Mouse (Mus musculus) left cerebral cortex, postnatal 14 days (tissue): ENCODE measurements at regions not wholly inside any gene's neighbourhood (a gene's known extent, or its start where the extent isn't known, plus 50 kb on each side); places are given as distances from the start of the nearest gene placed in this dataset.

ENCODE experiments used
- DNase-seq, 2 experiments: peaks; one replicate each; pipeline ENCODE4 v3.0.0; 2021 to 2022; ENCODE audit warnings: low spot score in 2 of 2, mixed read lengths in 1 of 2
- intact Hi-C: fragments of 180-260 bp; cut with DNase I; formaldehyde crosslinking; loops from one replicate; pipeline ENCODE4 v1.15.1; 2025

DNA sequence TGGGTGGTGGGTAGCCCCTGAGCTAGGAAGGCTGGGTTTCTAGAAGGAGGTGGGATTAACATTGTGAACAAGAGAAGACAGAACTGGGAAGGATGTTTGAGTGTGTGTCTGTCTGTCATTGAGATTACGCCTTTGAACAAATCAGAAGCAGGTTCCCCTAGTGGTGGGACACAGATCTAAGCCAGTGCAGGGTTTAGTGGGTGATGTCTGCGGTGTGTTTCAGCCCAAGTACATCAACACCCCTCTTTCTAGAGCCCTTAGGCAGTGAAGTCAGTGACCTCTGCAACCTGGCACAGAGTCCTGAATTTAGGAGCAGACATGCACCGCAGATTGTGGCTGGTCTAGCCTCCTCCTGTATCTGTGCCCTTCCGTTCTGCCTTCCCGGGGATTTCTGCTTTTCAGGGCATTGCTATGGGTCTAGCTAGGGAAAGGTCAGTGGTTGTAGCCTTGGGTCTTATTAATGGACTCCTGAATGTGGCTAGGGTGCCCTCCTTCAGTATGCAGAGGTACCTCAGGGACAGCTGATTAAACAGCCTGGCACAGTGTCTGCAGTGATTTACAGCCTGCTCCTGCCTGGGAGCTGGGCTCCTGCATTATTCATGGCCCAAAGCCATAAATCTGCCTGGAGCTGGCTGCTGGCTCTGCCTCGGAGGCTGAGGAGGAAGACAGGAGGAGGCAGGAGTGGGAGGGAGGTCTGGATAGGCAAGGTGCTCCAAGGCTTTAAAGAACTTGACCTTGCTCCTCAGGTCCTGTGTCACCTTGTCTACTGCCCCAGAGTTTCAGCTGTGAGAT lies 264.3 kb downstream of the Dysf start:
- peak; percentile 57 to 59 for DNase-seq
- intact Hi-C loops, result no loop called here

DNA sequence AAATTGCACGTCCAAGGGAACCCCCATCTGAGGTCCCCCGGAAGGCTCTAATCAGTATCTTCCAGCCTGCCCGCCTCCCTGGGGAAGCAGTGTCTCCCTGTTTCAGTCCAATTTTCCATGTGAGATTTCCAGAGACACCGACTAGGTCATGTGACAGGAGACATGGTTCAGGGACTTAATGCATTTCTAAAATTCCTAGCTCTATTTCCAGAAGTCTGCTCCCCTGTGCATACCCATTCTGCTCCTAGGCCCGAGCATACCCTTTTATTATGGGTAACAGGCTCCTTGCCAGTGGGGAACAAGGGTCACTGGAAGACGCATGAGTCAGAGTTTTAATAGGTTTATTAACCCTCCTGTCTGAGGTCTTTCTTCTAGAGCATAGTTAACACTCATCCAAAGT lies 263.6 kb downstream of the Dysf start:
- intact Hi-C loops, result no loop called here

DNA sequence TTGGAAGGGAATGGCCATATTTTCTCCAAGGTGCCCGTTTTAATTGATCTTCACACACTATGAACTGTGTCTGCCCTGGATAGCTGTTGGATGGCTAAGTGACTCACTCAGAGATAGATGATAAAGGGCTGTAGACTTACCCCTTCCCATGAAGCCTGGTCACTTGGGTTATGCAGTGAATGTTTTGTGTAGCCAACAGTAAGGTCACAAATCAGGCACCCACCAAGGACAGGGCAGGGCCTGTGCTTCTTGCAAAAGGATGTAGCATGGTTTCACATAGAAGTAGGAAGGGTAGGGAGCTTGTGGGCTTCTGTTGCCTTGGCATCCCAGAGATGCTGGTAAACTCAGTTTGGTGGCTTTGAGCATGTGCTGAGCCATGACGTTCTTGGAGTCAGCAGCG lies 263.1 kb downstream of the Dysf start:
- intact Hi-C loops, result no loop called here

More for the DNA sequence above, 263.6 kb downstream of the Dysf start:
- no peak for DNase-seq

DNA sequence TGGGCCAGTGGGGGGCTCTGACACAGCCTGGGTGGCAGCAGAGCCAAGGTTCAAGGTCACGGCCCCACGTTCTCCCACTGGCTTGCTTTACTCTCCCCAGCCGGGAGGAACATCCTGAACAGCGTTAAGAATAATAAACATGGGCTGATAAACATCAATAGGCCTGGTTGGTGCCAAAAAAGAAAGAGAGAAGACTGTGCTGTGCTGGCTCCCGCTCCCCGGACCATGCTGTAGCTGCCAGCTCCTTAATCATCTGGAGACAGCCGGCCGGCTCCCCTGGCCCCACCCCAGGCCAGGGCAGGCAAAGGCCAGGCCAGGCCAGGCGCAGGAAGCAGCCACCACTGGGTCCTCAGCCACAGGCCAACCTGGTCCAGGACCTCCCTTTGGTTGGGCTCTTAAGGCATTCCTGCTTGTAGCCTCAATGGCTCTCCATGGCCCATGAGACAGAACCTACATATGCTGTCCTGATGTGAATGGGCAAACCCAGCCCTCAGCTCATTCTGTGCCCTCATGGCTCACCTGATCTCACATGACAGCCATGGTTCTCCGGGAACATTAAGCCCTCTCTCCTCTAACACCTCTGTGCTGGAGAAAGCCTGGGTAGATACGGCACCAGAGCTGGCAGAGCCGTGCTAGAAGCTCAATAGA lies 262.3 kb downstream of the Dysf start:
- intact Hi-C loops, result no loop called here
- no peak for DNase-seq

More for the DNA sequence above, 263.1 kb downstream of the Dysf start:
- no peak for DNase-seq

DNA sequence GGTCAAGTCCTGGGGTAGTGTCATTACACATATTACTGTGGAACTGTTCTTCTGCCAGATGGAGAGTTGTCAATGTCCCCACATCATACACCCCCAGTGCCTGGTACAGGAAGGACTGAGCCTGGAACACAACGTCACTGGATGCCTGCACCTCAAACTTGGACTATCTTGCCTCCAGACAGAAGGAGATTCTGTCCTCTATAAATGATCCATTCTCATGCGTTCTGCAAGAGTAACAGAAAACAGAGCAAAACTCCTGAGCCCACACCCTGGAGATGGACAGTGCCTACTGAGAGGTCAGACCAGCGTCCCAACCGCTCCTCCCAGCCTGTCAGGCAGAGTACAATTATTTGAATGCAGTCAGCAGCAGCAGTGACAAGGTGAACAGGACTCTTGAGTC lies 261.1 kb downstream of the Dysf start:
- no peak for DNase-seq
- intact Hi-C loops, result no loop called here

DNA sequence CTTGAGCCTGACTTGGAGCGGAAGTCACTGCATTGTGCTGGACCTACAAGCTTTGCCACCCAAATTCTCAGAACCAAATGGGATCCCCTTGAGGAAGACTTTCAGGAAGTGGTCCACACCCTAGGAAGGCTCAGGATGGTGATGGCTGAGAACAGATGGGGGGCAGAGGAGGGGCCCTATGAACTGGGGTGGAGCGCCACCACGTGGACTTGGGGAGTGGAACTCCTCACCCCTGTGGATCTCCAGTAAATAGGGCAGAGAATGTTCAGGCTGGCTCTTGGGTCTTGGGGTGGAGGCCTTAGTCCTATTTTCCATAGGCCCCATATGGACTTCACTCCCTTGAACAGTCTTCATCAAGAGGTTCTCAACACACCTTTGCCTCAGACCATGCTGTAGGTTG lies 260.6 kb downstream of the Dysf start:
- intact Hi-C loops, result no loop called here
- DNase-seq, result no peak

DNA sequence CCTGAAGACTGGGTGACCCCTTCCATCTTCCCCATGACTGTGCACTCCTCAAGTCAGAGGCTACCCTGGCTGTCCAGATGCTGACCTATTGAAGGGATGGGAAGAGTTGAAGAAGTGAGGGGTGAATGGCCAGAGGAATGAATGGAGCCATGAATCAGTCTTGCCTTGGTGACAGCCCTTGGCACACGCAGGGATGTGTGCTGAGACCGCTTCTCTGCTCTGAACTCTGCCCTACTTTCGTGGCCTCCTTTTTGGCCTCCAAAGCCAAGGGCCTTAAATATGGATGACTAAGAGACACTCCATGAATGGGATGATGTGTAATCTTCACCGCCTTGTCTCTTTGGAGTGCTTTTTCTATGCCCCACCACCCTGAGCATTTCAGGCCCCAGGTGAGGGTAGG lies 259.7 kb downstream of the Dysf start:
- DNase-seq, result no peak
- intact Hi-C loops, result no loop called here

DNA sequence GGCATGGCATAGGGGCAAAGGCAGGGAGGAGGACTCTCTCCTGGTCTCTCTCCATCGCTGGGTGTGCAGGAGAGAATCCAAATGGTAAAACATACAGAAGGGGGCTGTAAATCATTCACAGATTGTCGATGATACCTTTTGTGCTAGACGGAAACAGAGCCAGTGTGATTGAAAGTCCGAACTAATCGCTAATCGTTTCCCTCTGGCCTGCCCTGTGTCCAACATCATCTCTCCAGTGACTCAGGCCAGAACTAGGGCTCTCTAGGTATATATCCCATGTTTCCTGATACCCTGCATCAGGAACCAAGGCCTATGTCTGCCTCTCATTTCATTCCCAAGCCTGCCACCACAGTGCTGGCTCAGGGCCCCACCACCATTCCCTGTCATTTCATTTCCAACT lies 259.1 kb downstream of the Dysf start:
- no peak for DNase-seq
- intact Hi-C loops, result no loop called here

DNA sequence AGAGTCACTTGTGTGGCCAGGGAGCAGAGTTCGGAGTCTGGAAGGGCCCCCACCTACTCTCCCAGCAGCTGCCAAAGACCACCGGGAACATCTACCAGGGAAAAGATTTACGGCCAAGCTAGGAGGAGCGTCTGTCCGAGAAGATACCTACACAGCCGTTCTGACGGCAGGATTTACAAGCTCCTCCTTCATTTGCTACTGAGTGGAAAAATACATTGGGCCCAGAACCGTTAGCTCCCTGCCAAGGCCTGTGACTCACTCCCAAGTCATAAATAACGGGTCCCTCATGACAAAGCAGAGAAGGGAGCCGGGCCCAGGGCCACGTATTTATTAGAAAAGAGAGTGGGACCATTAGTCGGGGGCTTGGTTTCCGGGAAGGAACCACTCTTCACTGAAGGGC lies 258.3 kb downstream of the Dysf start:
- no peak for DNase-seq
- intact Hi-C loops, result no loop called here

DNA sequence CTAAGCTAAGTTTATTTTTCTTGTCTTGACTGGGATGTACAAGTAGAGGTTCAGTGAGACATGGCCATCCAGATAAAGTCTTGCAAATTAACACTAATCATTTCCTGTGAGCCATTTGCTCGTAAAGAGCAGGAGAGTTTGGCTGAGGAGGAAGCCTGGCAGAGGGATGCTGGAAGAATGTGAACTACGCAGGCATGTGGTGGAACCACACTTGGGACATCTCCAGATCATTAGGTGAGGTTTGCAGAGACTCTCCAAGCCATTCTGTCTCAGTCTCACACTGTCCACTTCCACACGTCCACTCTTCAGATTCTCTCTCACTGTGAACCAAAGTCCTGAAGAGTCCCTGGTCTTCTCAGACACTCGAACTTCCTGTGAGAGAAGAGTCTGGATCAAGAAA lies 256.3 kb downstream of the Dysf start:
- no peak for DNase-seq
- intact Hi-C loops, result no loop called here

DNA sequence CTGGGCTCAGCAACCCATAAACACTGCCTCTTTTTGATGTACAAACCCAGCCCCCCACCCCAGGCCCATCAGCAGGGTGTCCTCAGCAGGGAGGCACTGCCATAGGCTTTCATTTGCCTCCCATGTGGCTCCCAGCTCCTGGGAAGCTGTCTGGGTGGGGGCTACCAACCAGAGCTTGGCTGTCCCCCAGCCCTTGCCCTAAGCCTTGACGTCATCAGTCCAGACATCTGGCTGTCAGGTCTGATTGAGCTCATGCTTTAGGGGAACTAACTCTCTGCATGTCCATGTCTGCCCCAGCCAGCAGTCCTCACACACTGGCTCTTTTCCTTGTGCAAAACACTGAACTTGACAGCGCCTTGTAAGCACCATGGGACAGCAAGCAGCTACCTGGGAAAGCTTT lies 255.3 kb downstream of the Dysf start:
- DNase-seq, result no peak
- intact Hi-C loops, result no loop called here

DNA sequence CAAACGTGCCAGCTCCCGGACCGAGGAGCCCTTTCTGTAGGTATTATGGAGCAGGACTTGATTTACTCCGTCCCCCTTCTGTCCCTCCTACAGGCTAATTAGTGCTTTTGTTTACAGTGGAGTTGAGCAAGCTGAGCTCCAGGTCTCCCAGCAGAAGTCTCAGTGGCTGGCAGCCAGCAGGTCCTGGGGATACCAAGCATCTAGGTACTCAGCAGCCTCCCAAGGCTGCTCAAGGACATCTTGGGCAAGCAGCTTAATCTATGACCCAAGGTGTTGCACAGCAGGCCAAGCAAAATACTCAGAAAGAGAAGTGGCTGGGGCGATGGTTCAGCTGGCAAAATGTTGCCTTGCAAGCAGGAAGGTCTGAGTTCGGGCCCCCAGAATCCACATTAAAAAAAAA lies 254.4 kb downstream of the Dysf start:
- no peak for DNase-seq
- intact Hi-C loops, result no loop called here

DNA sequence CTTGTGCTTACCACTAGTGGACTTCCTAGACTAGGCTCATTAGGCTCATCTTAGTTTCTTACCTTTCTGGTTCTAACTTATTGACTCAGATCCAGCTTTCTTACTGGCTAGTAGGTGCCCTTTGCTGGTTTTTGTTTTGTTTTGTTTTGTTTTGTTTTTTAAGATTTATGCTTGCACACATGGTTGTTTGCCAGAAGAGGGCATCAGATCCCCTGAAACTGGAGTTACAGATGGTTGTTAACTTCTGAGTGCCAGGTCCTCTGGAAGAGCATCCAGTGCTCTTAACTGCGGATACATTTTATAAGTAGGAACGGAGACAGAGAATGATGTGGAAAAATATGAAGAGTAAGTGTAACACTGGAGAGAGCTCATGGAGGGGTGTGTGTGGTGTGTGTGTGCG lies 253.1 kb downstream of the Dysf start:
- no peak for DNase-seq
- intact Hi-C loops, result no loop called here
